Mouse (Mus musculus) MEL (cell line): ENCODE results near the gene Rpl26. TPM values are rescaled to one million over a fixed set of nuclear protein-coding genes. Genes with fewer than 3 reads are reported as not detected.

Experiments
- DNase-seq: peaks from one replicate; pipeline ENCODE4 v3.0.0; 2011; ENCODE audit warnings: low read depth, low spot score
- H3K27ac ChIP-seq: 2 replicates; pipeline ENCODE4 v1.5.1; 2012; ENCODE audit warnings: low read depth, mild to moderate bottlenecking, control low read depth, low read length, moderate library complexity; ENCODE audit not compliant: control insufficient read depth
- H3K27me3 ChIP-seq, 2 experiments: fragments of 150-350 bp in 1 of 2; sonication (generic) in 1 of 2; 2 replicates each; pipeline ENCODE4 v1.6.1; 2012; ENCODE audit warnings: low read length in 2 of 2, mild to moderate bottlenecking in 2 of 2, improper control_type of control experiment in 1 of 2, moderate library complexity in 1 of 2; ENCODE audit not compliant: insufficient read depth in 2 of 2, control insufficient read depth in 1 of 2
- H3K36me3 ChIP-seq, 2 experiments: 2 replicates each; pipeline ENCODE4 v1.6.1; 2012 to 2014; ENCODE audit warnings: low read length in 2 of 2, improper control_type of control experiment in 1 of 2, inconsistent platforms in 1 of 2, mild to moderate bottlenecking in 1 of 2; ENCODE audit not compliant: insufficient read depth in 2 of 2, control insufficient read depth in 1 of 2
- H3K4me1 ChIP-seq, 2 experiments: fragments of 150-350 bp in 1 of 2; sonication (generic) in 1 of 2; 2 replicates each; pipeline ENCODE4 v1.6.1; 2012; ENCODE audit warnings: low read length in 2 of 2, improper control_type of control experiment in 1 of 2, mild to moderate bottlenecking in 1 of 2; ENCODE audit not compliant: insufficient read depth in 2 of 2, control insufficient read depth in 1 of 2
- H3K4me3 ChIP-seq, 2 experiments: fragments of 150-350 bp in 1 of 2; sonication (generic) in 1 of 2; 2 replicates each; pipeline ENCODE4 v1.5.1; 2012; ENCODE audit warnings: low read depth in 2 of 2, low read length in 2 of 2, mild to moderate bottlenecking in 2 of 2, moderate library complexity in 2 of 2, control low read depth in 1 of 2, improper control_type of control experiment in 1 of 2; ENCODE audit not compliant: control insufficient read depth in 1 of 2, insufficient read depth in 1 of 2
- H3K79me2 ChIP-seq: 2 replicates; pipeline ENCODE4 v1.6.1; 2012; ENCODE audit warnings: mild to moderate bottlenecking, low read length, moderate library complexity; ENCODE audit not compliant: control insufficient read depth, poor library complexity, insufficient read depth
- H3K9ac ChIP-seq: 2 replicates; pipeline ENCODE4 v1.6.1; 2012; ENCODE audit warnings: low read depth, mild to moderate bottlenecking, control low read depth, low read length, moderate library complexity; ENCODE audit not compliant: control insufficient read depth, poor library complexity, severe bottlenecking
- H3K9me3 ChIP-seq: fragments of 150-350 bp; sonication (generic); replicated peaks from 2 replicates; pipeline ENCODE4 v1.6.1; 2012; ENCODE audit warnings: mild to moderate bottlenecking, low read length, improper control_type of control experiment, moderate library complexity; ENCODE audit not compliant: insufficient read depth
- BHLHE40 ChIP-seq: IDR thresholded peaks from 2 replicates; pipeline ENCODE4 v1.6.1; 2012; ENCODE audit warnings: low read depth, mild to moderate bottlenecking, inconsistent platforms, low read length, improper control_type of control experiment, borderline replicate concordance
- CHD1 ChIP-seq: IDR thresholded peaks from 2 replicates; pipeline ENCODE4 v1.6.1; 2012; ENCODE audit warnings: low read depth, mild to moderate bottlenecking, inconsistent platforms, low read length, improper control_type of control experiment
- CHD2 ChIP-seq: IDR thresholded peaks from 2 replicates; pipeline ENCODE4 v1.6.1; 2011; ENCODE audit warnings: low read length, improper control_type of control experiment
- CTCF ChIP-seq, 3 experiments: IDR thresholded peaks in 2 of 3; conservative IDR thresholded peaks in 1 of 3; 2 replicates each; pipeline ENCODE4 v1.5.1; 2011 to 2012; ENCODE audit warnings: low read length in 3 of 3, low read depth in 2 of 3, mild to moderate bottlenecking in 2 of 3, improper control_type of control experiment in 1 of 3, inconsistent platforms in 1 of 3, mixed read lengths in 1 of 3, moderate library complexity in 1 of 3; ENCODE audit not compliant: control insufficient read depth in 1 of 3, insufficient read depth in 1 of 3, poor library complexity in 1 of 3, severe bottlenecking in 1 of 3
- ELF1 ChIP-seq: IDR thresholded peaks from 2 replicates; pipeline ENCODE4 v1.6.1; 2014; ENCODE audit warnings: low read depth, mild to moderate bottlenecking, inconsistent platforms, low read length, improper control_type of control experiment, moderate library complexity
- EP300 ChIP-seq, 2 experiments: IDR thresholded peaks; 2 replicates each; pipeline ENCODE4 v1.6.1; 2011; ENCODE audit warnings: improper control_type of control experiment in 2 of 2, low read length in 2 of 2, low read depth in 1 of 2, mild to moderate bottlenecking in 1 of 2
- ETS1 ChIP-seq: IDR thresholded peaks from 2 replicates; pipeline ENCODE4 v1.6.1; 2012; ENCODE audit warnings: low read depth, mild to moderate bottlenecking, inconsistent platforms, low read length, improper control_type of control experiment, moderate library complexity
- GATA1 ChIP-seq: IDR thresholded peaks from 2 replicates; pipeline ENCODE4 v1.6.1; 2011; ENCODE audit warnings: low read depth, low read length, improper control_type of control experiment
- HCFC1 ChIP-seq: IDR thresholded peaks from 2 replicates; pipeline ENCODE4 v1.6.1; 2012; ENCODE audit warnings: low read depth, mild to moderate bottlenecking, inconsistent platforms, low read length, improper control_type of control experiment, moderate library complexity
- JUND ChIP-seq: IDR thresholded peaks from 2 replicates; pipeline ENCODE4 v1.6.1; 2011; ENCODE audit warnings: low read depth, mild to moderate bottlenecking, improper control_type of control experiment, low read length
- MAFK ChIP-seq: IDR thresholded peaks from 2 replicates; pipeline ENCODE4 v1.6.1; 2011; ENCODE audit warnings: low read depth, mild to moderate bottlenecking, low read length, improper control_type of control experiment, borderline replicate concordance
- MAX ChIP-seq: IDR thresholded peaks from 2 replicates; pipeline ENCODE4 v1.6.1; 2011; ENCODE audit warnings: low read length, improper control_type of control experiment
- MAZ ChIP-seq: IDR thresholded peaks from 2 replicates; pipeline ENCODE4 v1.6.1; 2012; ENCODE audit warnings: low read depth, mild to moderate bottlenecking, inconsistent platforms, low read length, improper control_type of control experiment
- MEF2A ChIP-seq: IDR thresholded peaks from 2 replicates; pipeline ENCODE4 v1.6.1; 2014; ENCODE audit warnings: low read depth, mild to moderate bottlenecking, inconsistent platforms, low read length, improper control_type of control experiment; ENCODE audit not compliant: poor library complexity, insufficient replicate concordance, severe bottlenecking; ENCODE audit errors: extremely low read depth
- MXI1 ChIP-seq: IDR thresholded peaks from 2 replicates; pipeline ENCODE4 v1.6.1; 2011; ENCODE audit warnings: mild to moderate bottlenecking, low read depth, low read length, improper control_type of control experiment
- MYB ChIP-seq: IDR thresholded peaks from 2 replicates; pipeline ENCODE4 v1.6.1; 2011; ENCODE audit warnings: mild to moderate bottlenecking, low read depth, low read length, improper control_type of control experiment
- MYC ChIP-seq: IDR thresholded peaks from 2 replicates; pipeline ENCODE4 v1.6.1; 2011; ENCODE audit warnings: low read depth, mild to moderate bottlenecking, low read length, improper control_type of control experiment, moderate library complexity
- NELFE ChIP-seq: IDR thresholded peaks from 2 replicates; pipeline ENCODE4 v1.6.1; 2011; ENCODE audit warnings: low read depth, low read length, improper control_type of control experiment
- POLR2A ChIP-seq, 2 experiments: IDR thresholded peaks; 2 replicates each; pipeline ENCODE4 v1.6.1; 2011 to 2012; ENCODE audit warnings: low read length in 2 of 2, mild to moderate bottlenecking in 2 of 2, control low read depth in 1 of 2, improper control_type of control experiment in 1 of 2, low read depth in 1 of 2, moderate library complexity in 1 of 2; ENCODE audit not compliant: control insufficient read depth in 1 of 2, insufficient read depth in 1 of 2, poor library complexity in 1 of 2
- POLR2AphosphoS2 ChIP-seq: IDR thresholded peaks from 2 replicates; pipeline ENCODE4 v1.6.1; 2011; ENCODE audit warnings: low read length, improper control_type of control experiment
- RCOR1 ChIP-seq: IDR thresholded peaks from 2 replicates; pipeline ENCODE4 v1.6.1; 2012; ENCODE audit warnings: low read depth, mild to moderate bottlenecking, inconsistent platforms, low read length, improper control_type of control experiment
- TAL1 ChIP-seq: IDR thresholded peaks from 2 replicates; pipeline ENCODE4 v1.6.1; 2012; ENCODE audit warnings: mild to moderate bottlenecking, inconsistent platforms, low read length, moderate library complexity, mixed read lengths
- TBP ChIP-seq: IDR thresholded peaks from 2 replicates; pipeline ENCODE4 v1.8.0; 2011; ENCODE audit warnings: low read depth, low read length, improper control_type of control experiment
- TCF12 ChIP-seq: IDR thresholded peaks from 2 replicates; pipeline ENCODE4 v1.6.1; 2014; ENCODE audit warnings: low read depth, mild to moderate bottlenecking, inconsistent platforms, low read length, improper control_type of control experiment, moderate library complexity
- UBTF ChIP-seq: IDR thresholded peaks from 2 replicates; pipeline ENCODE4 v1.6.1; 2012; ENCODE audit warnings: low read depth, mild to moderate bottlenecking, inconsistent platforms, low read length, improper control_type of control experiment, moderate library complexity, borderline replicate concordance; ENCODE audit not compliant: insufficient read depth
- USF2 ChIP-seq, 2 experiments: IDR thresholded peaks; 2 replicates each; pipeline ENCODE4 v1.6.1; 2011 to 2012; ENCODE audit warnings: improper control_type of control experiment in 2 of 2, low read length in 2 of 2, borderline replicate concordance in 1 of 2, inconsistent platforms in 1 of 2, low read depth in 1 of 2, mild to moderate bottlenecking in 1 of 2; ENCODE audit not compliant: insufficient read depth in 1 of 2
- ZKSCAN1 ChIP-seq: IDR thresholded peaks from 2 replicates; pipeline ENCODE4 v1.6.1; 2012; ENCODE audit warnings: low read depth, mild to moderate bottlenecking, inconsistent platforms, low read length, improper control_type of control experiment, moderate library complexity
- ZMIZ1 ChIP-seq: IDR thresholded peaks from 2 replicates; pipeline ENCODE4 v1.6.1; 2012; ENCODE audit warnings: low read depth, mild to moderate bottlenecking, inconsistent platforms, low read length, improper control_type of control experiment, moderate library complexity
- ZNF384 ChIP-seq: IDR thresholded peaks from 2 replicates; pipeline ENCODE4 v1.6.1; 2012; ENCODE audit warnings: low read depth, mild to moderate bottlenecking, inconsistent platforms, low read length, improper control_type of control experiment
- polyA plus RNA-seq, 2 experiments: library from polyadenylated mRNA; stranded (reverse) in 1 of 2; unstranded in 1 of 2; fragments of >175 nt in 1 of 2; fragments of >200 nt in 1 of 2; gene quantifications; 2 replicates each; pipeline versions ENCODE4 v1.2.1 to v1.2.4; 2012; ENCODE audit warnings: low replicate concordance in 2 of 2, low read depth in 1 of 2; ENCODE audit not compliant: insufficient read length in 2 of 2, insufficient read depth in 1 of 2, missing spikeins in 1 of 2
- total RNA-seq: library from RNA; depleted of rRNA; stranded (reverse); fragments of 300-350 nt; gene quantifications from 2 replicates; pipeline ENCODE4 v1.2.3, GENCODE M21; 2012

Gene Rpl26
- total and polyA plus RNA-seq, 3 experiments = 3,167 to 5,512 TPM; not detected in 1

DNA sequence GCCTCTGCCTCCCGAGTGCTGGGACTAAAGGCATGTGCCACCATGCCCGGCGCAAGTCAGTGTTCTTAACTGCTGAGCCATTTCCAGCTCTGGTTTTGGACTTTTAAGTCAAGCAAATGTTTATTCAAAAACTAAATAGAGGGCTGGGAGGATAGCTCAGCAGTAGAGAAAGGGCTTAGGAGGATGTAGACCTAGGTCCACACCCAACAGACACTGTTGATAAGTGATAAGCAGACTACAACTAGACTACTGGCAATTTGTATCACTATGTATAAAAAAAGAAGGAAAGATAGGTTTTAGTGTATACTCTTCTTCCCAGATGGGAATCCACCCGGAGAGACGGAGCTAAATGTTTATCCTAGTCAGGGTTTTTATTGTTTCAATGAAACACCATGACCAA is 5.1 kb upstream of the Rpl26 start:
- peaks cover 0 to 36% of the 10 kb centered on the region in 2 experiments; a peak in 2 of 4 replicates for H3K36me3 ChIP-seq
- TF ChIP-seq MYB (peak; percentile 56; the same call in 1 of the 2 replicates), MYC (peak; percentile 13; the same call in 1 of the 2 replicates), ZMIZ1 (no peak), CHD2 (no peak), GATA1 (peak; percentile 93), ZNF384 (peak; percentile 67), MAZ (no peak), MAX (no peak), MAFK (peak; percentile 50; the same call in 1 of the 2 replicates), RCOR1 (peak; percentile 64), TBP (no peak), USF2 (IDR thresholded peaks at IDR 0.05; ENCODE audit: borderline replicate concordance in 1 of 2, insufficient read depth in 1 of 2, low read depth in 1 of 2, low read length in 2 of 2) (no peak), UBTF (no peak), TCF12 (peak; percentile 76), ETS1 (peak; percentile 36; the same call in 1 of the 2 replicates), TAL1 (peak; percentile 62), EP300 (IDR thresholded peaks at IDR 0.05; ENCODE audit: low read depth in 1 of 2, low read length in 2 of 2) (peak; percentile 87 to 88)
- H3K4me3 ChIP-seq = no peak overlapping the region
- H3K79me2 ChIP-seq = no peaks in the 10 kb centered on the region; the same call in 1 of the 2 replicates
- peak overlapping the region; percentile 21; the same call in 1 of the 2 replicates for H3K9ac ChIP-seq
- H3K27ac ChIP-seq = peak overlapping the region; percentile 95
- DNase-seq = peak; percentile 89
- H3K4me1 ChIP-seq = peaks cover 6 to 60% of the 10 kb centered on the region in 2 experiments
- no peaks in the 10 kb centered on the region for H3K27me3 ChIP-seq
- H3K9me3 ChIP-seq = no peaks in the 10 kb centered on the region

DNA sequence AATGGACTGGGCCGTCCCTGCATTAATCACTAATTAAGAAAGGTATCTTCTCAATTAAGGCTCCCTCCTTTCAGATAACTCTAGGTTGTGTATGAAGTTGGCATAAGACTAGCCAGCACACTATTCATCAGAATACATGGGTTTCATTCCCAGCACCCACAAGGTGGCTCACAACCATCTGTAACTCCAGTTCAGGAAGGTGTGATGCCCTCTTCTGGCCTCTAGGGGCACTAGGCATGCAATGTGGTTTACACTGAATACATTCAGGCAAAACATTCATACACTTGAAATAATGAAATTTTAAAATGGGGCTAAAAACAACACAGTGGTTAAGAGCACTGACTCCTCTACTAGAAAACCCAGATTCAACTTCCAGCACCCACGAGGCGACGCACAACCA is 4.3 kb upstream of the Rpl26 start:
- Histone ChIP-seq H3K4me1 (peaks cover 5 to 51% of the 10 kb centered on the region in 2 experiments), H3K79me2 (peaks cover 6% of the 10 kb centered on the region), H3K36me3 (peaks cover 0 to 33% of the 10 kb centered on the region in 2 experiments; a peak in 2 of 4 replicates), H3K27me3 (no peaks in the 10 kb centered on the region), H3K27ac (peak overlapping the region; percentile 55), H3K4me3 (no peak overlapping the region), H3K9me3 (no peaks in the 10 kb centered on the region), H3K9ac (no peak overlapping the region)
- DNase-seq = peak; percentile 91
- TF ChIP-seq NELFE (no peak), ZMIZ1 (no peak), CTCF (IDR thresholded peaks at IDR 0.05 in 2 of 3, conservative IDR thresholded peaks at IDR 0.05 in 1 of 3; ENCODE audit: control insufficient read depth in 1 of 3, insufficient read depth in 1 of 3, low read depth in 2 of 3, low read length in 3 of 3, poor library complexity in 1 of 3, severe bottlenecking in 1 of 3) (peak; percentile 71 to 97 (median 92)), RCOR1 (no peak), TCF12 (no peak), JUND (no peak), EP300 (IDR thresholded peaks at IDR 0.05; ENCODE audit: low read depth in 1 of 2, low read length in 2 of 2) (no peak), ETS1 (no peak; the same call in 1 of the 2 replicates), ZKSCAN1 (no peak), CHD1 (no peak), HCFC1 (0 out of 2 replicates have a peak, but pooled peaks have one; percentile 52), TBP (peak; percentile 35; the same call in 1 of the 2 replicates), UBTF (no peak), MXI1 (peak; percentile 46), MEF2A (no peak), BHLHE40 (no peak), POLR2A (IDR thresholded peaks at IDR 0.05; ENCODE audit: control insufficient read depth in 1 of 2, insufficient read depth in 1 of 2, low read depth in 1 of 2, low read length in 2 of 2, poor library complexity in 1 of 2) (no peak), GATA1 (0 out of 2 replicates have a peak, but pooled peaks have one; percentile 3), CHD2 (no peak), ELF1 (no peak), MYB (no peak), USF2 (IDR thresholded peaks at IDR 0.05; ENCODE audit: borderline replicate concordance in 1 of 2, insufficient read depth in 1 of 2, low read depth in 1 of 2, low read length in 2 of 2) (no peak), POLR2AphosphoS2 (no peak), MAZ (no peak)
